Mouse (Mus musculus) central nervous system, embryonic 14 days (tissue): ENCODE results near the gene Tnxb. TPM values are rescaled to one million over a fixed set of nuclear protein-coding genes. Genes with fewer than 3 reads are reported as not detected.

ENCODE experiments used
- polyA plus RNA-seq: library from polyadenylated mRNA; depleted of rRNA; stranded (reverse); fragments of >200 nt; gene quantifications from 2 replicates; pipeline ENCODE4 v1.2.3, GENCODE M21; 2012; rRNA removed

Tnxb gene
- polyA plus RNA-seq = 0.34 and 0.75 TPM in 2 replicates

GRCm38 (mm10) chr17:34670235-34670634 lies at the start of gene Tnxb:
Tnxb (plus strand) TSS chr17:34670535.

GRCm38 (mm10) chr17:34627943-34628643 lies 42.2 kb upstream of the Tnxb start, which contains the start of gene Ppt2:
Ppt2 (minus strand) TSS chr17:34628510.

GRCm38 (mm10) chr17:34629221-34629751 lies 41.0 kb upstream of the Tnxb start, which contains the start of gene Prrt1:
Prrt1 (plus strand) TSS chr17:34629533.

GRCm38 (mm10) chr17:34644608-34645007 lies 25.7 kb upstream of the Tnxb start, which contains the start of gene Fkbpl:
Fkbpl (plus strand) TSS chr17:34644764.

GRCm38 (mm10) chr17:34646906-34647787 lies 23.2 kb upstream of the Tnxb start, which contains the start of gene Atf6b:
Atf6b (plus strand) TSS chr17:34647146.

GRCm38 (mm10) chr17:34743719-34744118 lies 73.4 kb downstream of the Tnxb start, which contains the start of gene C4b:
C4b (minus strand) TSS chr17:34743882.

Other genes starting within 250 kb of the Tnxb start
- gene Btnl4, start 193.2 kb upstream of the Tnxb start, polyA plus RNA-seq = not detected in 2 replicates
- not detected in 2 replicates for gene Btnl6, start 153.2 kb upstream of the Tnxb start, polyA plus RNA-seq
- gene Notch4, start 106.3 kb upstream of the Tnxb start, polyA plus RNA-seq = 11.9 and 13.3 TPM in 2 replicates
- gene Gpsm3, start 80.7 kb upstream of the Tnxb start, polyA plus RNA-seq = 3.4 and 4.3 TPM in 2 replicates
- gene Pbx2, start 79.3 kb upstream of the Tnxb start, polyA plus RNA-seq = 104 and 106 TPM in 2 replicates
- 8.7 and 9.9 TPM in 2 replicates for gene Ager, start 72.7 kb upstream of the Tnxb start, polyA plus RNA-seq
- 226 and 258 TPM in 2 replicates for gene Rnf5, start 66.8 kb upstream of the Tnxb start, polyA plus RNA-seq
- 172 and 183 TPM in 2 replicates for gene Agpat1, start 66.3 kb upstream of the Tnxb start, polyA plus RNA-seq
- 9.5 and 13.6 TPM in 2 replicates for gene Egfl8, start 54.6 kb upstream of the Tnxb start, polyA plus RNA-seq
- 25.5 and 27.9 TPM in 2 replicates for gene Ppt2, start 42.0 kb upstream of the Tnxb start, polyA plus RNA-seq
- gene Prrt1, start 41.0 kb upstream of the Tnxb start, polyA plus RNA-seq = 44.9 and 49.4 TPM in 2 replicates
- gene Fkbpl, start 25.8 kb upstream of the Tnxb start, polyA plus RNA-seq = 5.3 and 5.5 TPM in 2 replicates
- gene Atf6b, start 23.4 kb upstream of the Tnxb start, polyA plus RNA-seq = 107 and 109 TPM in 2 replicates
- gene C4b, start 73.3 kb downstream of the Tnxb start, polyA plus RNA-seq = 0.23 and 0.74 TPM in 2 replicates
- 0.04 TPM in 1 of 2 replicates, not detected in the other for gene Cyp21a1, start 134.0 kb downstream of the Tnxb start, polyA plus RNA-seq
- gene Stk19, start 166.4 kb downstream of the Tnxb start, polyA plus RNA-seq = 68.6 and 70.2 TPM in 2 replicates
- 84.5 and 86.1 TPM in 2 replicates for gene Dxo, start 166.5 kb downstream of the Tnxb start, polyA plus RNA-seq
- 102 and 104 TPM in 2 replicates for gene Skiv2l, start 179.7 kb downstream of the Tnxb start, polyA plus RNA-seq
- gene Nelfe, start 179.9 kb downstream of the Tnxb start, polyA plus RNA-seq = 74.4 and 75.2 TPM in 2 replicates
- 1.2 and 2.4 TPM in 2 replicates for gene Cfb, start 192.0 kb downstream of the Tnxb start, polyA plus RNA-seq
- gene Zbtb12, start 208.9 kb downstream of the Tnxb start, polyA plus RNA-seq = 112 and 124 TPM in 2 replicates
- gene Gm20547, start 211.5 kb downstream of the Tnxb start, polyA plus RNA-seq = not detected in 2 replicates
- 2.2 and 3.4 TPM in 2 replicates for gene C2, start 227.7 kb downstream of the Tnxb start, polyA plus RNA-seq
- gene Ehmt2, start 227.9 kb downstream of the Tnxb start, polyA plus RNA-seq = 310 and 337 TPM in 2 replicates
- 0.02 and 0.08 TPM in 2 replicates for gene Slc44a4, start 243.9 kb downstream of the Tnxb start, polyA plus RNA-seq